Mouse (Mus musculus) ovary, adult 10 weeks (tissue): ENCODE measurements around the gene Nop53. TPM values are rescaled to one million over a fixed set of nuclear protein-coding genes. Genes with fewer than 3 reads are reported as not detected.

Source experiments
- polyA plus RNA-seq: library from polyadenylated mRNA; stranded (reverse); fragments of 350-450 nt; fragmentation: Illumina TruSeq; extraction: RNeasy Lipid Tissue Mini Kit (QIAGEN cat#74804); gene quantifications from one replicate; pipeline ENCODE4 v1.2.3, GENCODE M21; 2014

The Nop53 gene
- 17.6 TPM for polyA plus RNA-seq

GRCm38 (mm10) chr7:15945721-15946536 is at the start of gene Nop53:
TSS of gene Nop53 (minus strand) at chr7:15946074.

DNA sequence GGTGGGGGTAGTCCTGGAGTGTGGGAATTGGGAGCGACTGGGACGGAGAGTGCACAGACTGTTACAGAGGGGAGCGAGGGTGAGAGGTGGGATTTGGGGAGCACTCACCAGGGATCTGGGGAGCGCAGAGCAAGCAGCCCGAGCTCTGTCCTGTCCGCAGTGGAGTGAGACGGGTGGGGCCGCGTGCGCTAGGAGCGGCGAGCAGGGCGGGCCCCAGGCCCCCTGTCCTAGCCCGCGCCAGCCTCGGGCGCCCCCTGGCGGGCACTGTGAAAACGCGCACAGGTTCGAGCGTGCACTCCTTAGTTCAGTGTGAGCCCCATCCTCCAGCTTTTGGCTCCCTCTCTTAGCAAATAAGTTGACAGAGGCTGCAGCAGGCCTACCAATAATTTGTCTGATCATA is 21.4 kb upstream of the Nop53 start, which contains the start of gene Ehd2:
TSS of gene Ehd2 (minus strand) at position 256 of the 400 bp plus-strand sequence.

GRCm38 (mm10) chr7:15922220-15922773 is 23.6 kb downstream of the Nop53 start, which contains the start of gene Selenow:
TSS of gene Selenow (minus strand) at chr7:15922402.

Other genes starting within 250 kb of the Nop53 start
- 76.3 TPM for gene Obox5, start 195.9 kb downstream of the Nop53 start, polyA plus RNA-seq
- gene Obox6, start 106.4 kb downstream of the Nop53 start, polyA plus RNA-seq: not detected
- not detected for gene Crx, start 66.1 kb downstream of the Nop53 start, polyA plus RNA-seq
- gene Crxos, start 63.5 kb downstream of the Nop53 start, polyA plus RNA-seq: not detected
- gene Selenow, start 23.7 kb downstream of the Nop53 start, polyA plus RNA-seq: 2.5 TPM
- gene Ehd2, start 21.5 kb upstream of the Nop53 start, polyA plus RNA-seq: 38.5 TPM
- 0.77 TPM for gene Bicra, start 101.8 kb upstream of the Nop53 start, polyA plus RNA-seq
- 0.11 TPM for gene Zfp541, start 115.7 kb upstream of the Nop53 start, polyA plus RNA-seq
- 20.8 TPM for gene Napa, start 152.4 kb upstream of the Nop53 start, polyA plus RNA-seq
- gene Kptn, start 173.8 kb upstream of the Nop53 start, polyA plus RNA-seq: 3.8 TPM
- gene Slc8a2, start 183.8 kb upstream of the Nop53 start, polyA plus RNA-seq: 0.20 TPM
- gene Meis3, start 229.0 kb upstream of the Nop53 start, polyA plus RNA-seq: not detected